Mouse (Mus musculus): Measurements from ENCODE around the gene Ddost.

The Ddost gene

GRCm38 (mm10) chr4:138323753-138324152 lies 19.2 kb downstream of the Ddost start:
- ChIA-PET CTCF (interaction anchor here in 2 of 4 experiments (0.6 to 1.2 kb wide), 3 partner anchors 41 to 74 kb away, joined by 3 to 4 read pairs (median 3); partner anchors contain the start of genes Fam43b (in 1 of the 2), Kif17 (in 1 of the 2) and Sh2d5 (in 1 of the 2)), POLR2A (interaction anchor here in 1 of 4 experiments (1.1 to 1.3 kb wide), 2 partner anchors 20 to 59 kb away, joined by 3 read pairs; partner anchors contain the start of gene Ddost)

GRCm38 (mm10) chr4:138324451-138324850 lies 19.9 kb downstream of the Ddost start:
- POLR2A ChIA-PET: interaction anchor here in 3 of 4 experiments (0.6 to 1.1 kb wide), 4 partner anchors 32 to 1055 kb away, joined by 3 to 5 read pairs (median 4); no protein-coding TSS in a partner anchor
- CTCF ChIA-PET: interaction anchor here in 2 of 4 experiments (0.6 to 2.9 kb wide), 2 partner anchors 8 to 72 kb away, joined by 5 to 18 read pairs; partner anchors contain the start of gene Fam43b (in 1 of the 2)

GRCm38 (mm10) chr4:138325466-138326076 lies 21.0 kb downstream of the Ddost start:
- ChIA-PET CTCF (interaction anchor here (0.5 to 3.5 kb wide), 41 partner anchors 9 to 534 kb away, joined by 3 to 21 read pairs (median 4); partner anchors contain the start of gene Fam43b (in 2 of the 4)), POLR2A (interaction anchor here in 3 of 4 experiments (0.6 to 1.4 kb wide), 14 partner anchors 8 to 1973 kb away, joined by 3 to 8 read pairs (median 3); partner anchors contain the start of gene Fam43b (in 1 of the 3))

- POLR2A ChIA-PET: interaction anchor here (0.5 to 1.4 kb wide), 14 partner anchors 9 to 1973 kb away, joined by 3 to 8 read pairs (median 3); partner anchors contain the start of gene Fam43b (in 1 of the 4)
Measured at GRCm38 (mm10) chr4:138326077-138326695, 21.7 kb downstream of the Ddost start, which contains the start of gene Pink1. TSS of gene Pink1 (minus strand) at chr4:138326307.

GRCm38 (mm10) chr4:138327155-138327554 lies 22.6 kb downstream of the Ddost start:
- ChIA-PET POLR2A (interaction anchor here in 1 of 4 experiments (1.2 kb wide), 1 partner anchor 11 kb away, joined by 5 read pairs; no protein-coding TSS in a partner anchor), CTCF (interaction anchor here in 2 of 4 experiments (1.1 to 3.5 kb wide), 11 partner anchors 8 to 103 kb away, joined by 3 to 21 read pairs (median 6); no protein-coding TSS in a partner anchor)

More at GRCm38 (mm10) chr4:138326077-138326695, 21.7 kb downstream of the Ddost start, which contains the start of gene Pink1:
- CTCF ChIA-PET: interaction anchor here (0.6 to 3.5 kb wide), 45 partner anchors 9 to 688 kb away, joined by 3 to 21 read pairs (median 4); partner anchors contain the start of gene Fam43b (in 2 of the 4)

- POLR2A ChIA-PET: interaction anchor here in 1 of 4 experiments (1.3 kb wide), 1 partner anchor 68 kb away, joined by 3 read pairs; no protein-coding TSS in a partner anchor
- CTCF ChIA-PET: interaction anchor here in 2 of 4 experiments (1.3 to 3.5 kb wide), 3 partner anchors 11 to 102 kb away, joined by 3 to 14 read pairs (median 3); no protein-coding TSS in a partner anchor
Measured at GRCm38 (mm10) chr4:138327891-138328470, 23.5 kb downstream of the Ddost start.

GRCm38 (mm10) chr4:138330264-138330671 lies 25.7 kb downstream of the Ddost start:
- POLR2A ChIA-PET: interaction anchor here in 1 of 4 experiments (0.9 kb wide), 1 partner anchor 26 kb away, joined by 3 read pairs; no protein-coding TSS in a partner anchor

GRCm38 (mm10) chr4:138331647-138332046 lies 27.1 kb downstream of the Ddost start:
- POLR2A ChIA-PET: no interaction called here
- CTCF ChIA-PET: interaction anchor here in 2 of 4 experiments (0.6 to 1.1 kb wide), 2 partner anchors 8 to 192 kb away, joined by 3 to 4 read pairs; no protein-coding TSS in a partner anchor

More at GRCm38 (mm10) chr4:138330264-138330671, 25.7 kb downstream of the Ddost start:
- CTCF ChIA-PET: no interaction called here

GRCm38 (mm10) chr4:138333135-138333534 lies 28.6 kb downstream of the Ddost start:
- CTCF ChIA-PET: no interaction called here
- POLR2A ChIA-PET: no interaction called here

GRCm38 (mm10) chr4:138335036-138335435 lies 30.5 kb downstream of the Ddost start:
- CTCF ChIA-PET: interaction anchor here (0.7 to 1.9 kb wide), 8 partner anchors 9 to 215 kb away, joined by 3 to 5 read pairs (median 4); partner anchors contain the start of gene Pink1 (in 2 of the 4)
- POLR2A ChIA-PET: interaction anchor here (0.6 to 1.0 kb wide), 4 partner anchors 9 to 378 kb away, joined by 3 to 5 read pairs (median 3); partner anchors contain the start of gene Pink1 (in 1 of the 4)

- POLR2A ChIA-PET: interaction anchor here in 2 of 4 experiments (0.5 to 0.9 kb wide), 2 partner anchors 38 to 86 kb away, joined by 3 to 4 read pairs; no protein-coding TSS in a partner anchor
- CTCF ChIA-PET: interaction anchor here (0.5 to 1.9 kb wide), 10 partner anchors 9 to 679 kb away, joined by 3 to 5 read pairs (median 4); partner anchors contain the start of gene Pink1 (in 2 of the 4)
Measured at GRCm38 (mm10) chr4:138335648-138336047, 31.1 kb downstream of the Ddost start.

GRCm38 (mm10) chr4:138336876-138337275 lies 32.3 kb downstream of the Ddost start:
- ChIA-PET POLR2A (interaction anchor here in 1 of 4 experiments (0.8 kb wide), 1 partner anchor 102 kb away, joined by 6 read pairs; no protein-coding TSS in a partner anchor), CTCF (interaction anchor here in 1 of 4 experiments (0.5 to 0.6 kb wide), 2 partner anchors 73 to 174 kb away, joined by 3 to 7 read pairs; no protein-coding TSS in a partner anchor)

- POLR2A ChIA-PET: interaction anchor here in 1 of 4 experiments (0.8 kb wide), 1 partner anchor 102 kb away, joined by 6 read pairs; no protein-coding TSS in a partner anchor
- CTCF ChIA-PET: interaction anchor here in 3 of 4 experiments (0.5 to 3.8 kb wide), 7 partner anchors 10 to 175 kb away, joined by 3 to 14 read pairs (median 4); partner anchors contain the start of gene Pink1 (in 2 of the 3)
Measured at GRCm38 (mm10) chr4:138337341-138337740, 32.8 kb downstream of the Ddost start.

- CTCF ChIA-PET: interaction anchor here (0.5 to 3.8 kb wide), 36 partner anchors 9 to 499 kb away, joined by 3 to 14 read pairs (median 4); partner anchors contain the start of genes Fam43b (in 3 of the 4) and Pink1 (in 2 of the 4)
- POLR2A ChIA-PET: interaction anchor here in 2 of 4 experiments (0.5 to 1.2 kb wide), 3 partner anchors 10 to 88 kb away, joined by 3 read pairs; no protein-coding TSS in a partner anchor
Measured at GRCm38 (mm10) chr4:138339963-138340362, 35.4 kb downstream of the Ddost start.

- CTCF ChIA-PET: interaction anchor here in 3 of 4 experiments (0.5 to 3.8 kb wide), 6 partner anchors 9 to 483 kb away, joined by 3 to 14 read pairs (median 6); partner anchors contain the start of genes Fam43b (in 1 of the 3) and Pink1 (in 1 of the 3)
- POLR2A ChIA-PET: interaction anchor here in 1 of 4 experiments (1.2 kb wide), 1 partner anchor 12 kb away, joined by 3 read pairs; no protein-coding TSS in a partner anchor
Measured at GRCm38 (mm10) chr4:138341393-138341792, 36.9 kb downstream of the Ddost start.

GRCm38 (mm10) chr4:138342048-138342447 lies 37.5 kb downstream of the Ddost start:
- POLR2A ChIA-PET: interaction anchor here in 1 of 4 experiments (1.2 kb wide), 1 partner anchor 12 kb away, joined by 3 read pairs; no protein-coding TSS in a partner anchor
- CTCF ChIA-PET: interaction anchor here in 1 of 4 experiments (0.6 kb wide), 1 partner anchor 222 kb away, joined by 3 read pairs; no protein-coding TSS in a partner anchor

GRCm38 (mm10) chr4:138342778-138343177 lies 38.2 kb downstream of the Ddost start:
- ChIA-PET CTCF (interaction anchor here in 2 of 4 experiments (0.6 to 1.3 kb wide), 5 partner anchors 17 to 223 kb away, joined by 3 read pairs; partner anchors contain the start of gene Pink1 (in 1 of the 2)), POLR2A (interaction anchor here in 1 of 4 experiments (1.2 kb wide), 1 partner anchor 37 kb away, joined by 3 read pairs; no protein-coding TSS in a partner anchor)
